ENCODE assay signal across 8 mouse cellular contexts in genomic region chr8:116872761-116873342, GRCm38 (mm10). TPM values are rescaled to one million over a fixed set of nuclear protein-coding genes. Genes with fewer than 3 reads are reported as not detected.
DNase-seq lines count a peak whose midpoint lies in the region; ATAC-seq and TF ChIP-seq lines count a peak whose summit lies in the region.

No protein-coding gene starts in this region.

- 50% methylated on average over 2 of the region's 2 CpGs for WGBS in heart, postnatal 0 days

- 0 out of 2 replicates have a peak, but pooled peaks cover 4% of the 10 kb centered on the region for H3K9me3 ChIP-seq in heart, postnatal 0 days (replicated peaks; ENCODE audit: control insufficient read depth, low read length)

- H3K27me3 ChIP-seq in heart, postnatal 0 days (ENCODE audit: control insufficient read depth, insufficient read depth, low read length), result no peaks in the 10 kb centered on the region

- no peak overlapping the region for H3K9ac ChIP-seq in heart, postnatal 0 days (replicated peaks; ENCODE audit: low read depth, low read length)

- no peak for DNase-seq in heart, postnatal 0 days (ENCODE audit: low spot score)
- DNase-seq in heart, postnatal 4 days, result no peak
- peak; percentile 37 for DNase-seq in CD4-positive helper T cell, adult 2 months (ENCODE audit: low read depth, low spot score)
- peak; percentile 65 for DNase-seq in WW6 (ENCODE audit: low read depth, low spot score)
- DNase-seq in layer of hippocampus, postnatal 10 days (ENCODE audit: low spot score in 2 of 2), result peak; percentile 17 to 36
- DNase-seq in yolk sac, embryonic 10.5 days (ENCODE audit: low spot score), result no peak
- DNase-seq in right cerebral cortex, postnatal 10 days (ENCODE audit: low spot score in 2 of 2), result no peak
- DNase-seq in urinary bladder, postnatal 4 days (ENCODE audit: low spot score in 2 of 2), result no peak

- no peak for TF ChIP-seq EP300 in heart, postnatal 0 days (IDR thresholded peaks at IDR 0.05; ENCODE audit: low read depth)

- H3K4me1 ChIP-seq in heart, postnatal 0 days (ENCODE audit: control insufficient read depth, insufficient read depth), result no peaks in the 10 kb centered on the region

- H3K4me2 ChIP-seq in heart, postnatal 0 days (ENCODE audit: low read depth, low read length), result no peak overlapping the region

- TF ChIP-seq CTCF in heart, postnatal 0 days (IDR thresholded peaks at IDR 0.05; ENCODE audit: low read depth), result peak; percentile 42; the same call in 1 of the 2 replicates

- H3K36me3 ChIP-seq in heart, postnatal 0 days (replicated peaks; ENCODE audit: control insufficient read depth, insufficient read depth, low read length), result no peaks in the 10 kb centered on the region

- H3K27ac ChIP-seq in heart, postnatal 0 days (ENCODE audit: low read depth), result no peak overlapping the region

- no peak overlapping the region for H3K4me3 ChIP-seq in heart, postnatal 0 days (ENCODE audit: low read depth, low read length)

- ATAC-seq in heart, postnatal 0 days (ENCODE audit: insufficient read depth, low read depth), result peak; percentile 41; the same call in 1 of the 2 replicates

RNA-seq across cellular contexts. Expression of gene Cmc2, which starts 48.4 kb away (rescaled TPM):
- 37.2 and 65.8 TPM in 2 replicates for total RNA-seq in heart, postnatal 0 days (2014; rRNA removed; ENCODE audit: low replicate concordance)
- 139 and 161 TPM in 2 replicates for polyA plus RNA-seq in heart, postnatal 0 days (2015; fragmentation: Nextera tagmentation; extraction: Ambion mirVana)
- 10 to 100 TPM; 55.0 to 55.2 TPM for total RNA-seq in heart, postnatal 4 days (2021)
- total RNA-seq in layer of hippocampus, postnatal 10 days (2021), result 10 to 100 TPM; 11.8 to 12.5 TPM

RNA-seq across cellular contexts. Expression of gene Cenpn, which starts 48.7 kb away (rescaled TPM):
- 4.4 and 19.2 TPM in 2 replicates for total RNA-seq in heart, postnatal 0 days (2014; rRNA removed; ENCODE audit: low replicate concordance)
- 9.4 and 10.1 TPM in 2 replicates for polyA plus RNA-seq in heart, postnatal 0 days (2015; fragmentation: Nextera tagmentation; extraction: Ambion mirVana)
- 10 to 100 TPM; 19.4 to 21.6 TPM for total RNA-seq in heart, postnatal 4 days (2021)
- 1 to 10 TPM; 2.3 to 2.6 TPM for total RNA-seq in layer of hippocampus, postnatal 10 days (2021)

Comparison
In these comparisons a context has a peak if more than half of its experiments do, and no peak if none do; other contexts are left out.
1. DNase-seq: peak in CD4-positive helper T cell, adult 2 months (single experiment), WW6 (single experiment) and layer of hippocampus, postnatal 10 days (2 of 2); none in heart, postnatal 0 days (single experiment), heart, postnatal 4 days (single experiment), yolk sac, embryonic 10.5 days (single experiment), right cerebral cortex, postnatal 10 days (0 of 2) and urinary bladder, postnatal 4 days (0 of 2).